Mouse (Mus musculus) limb, embryonic 11.5 days (tissue): ENCODE data around the gene Sap25. TPM values are rescaled to one million over a fixed set of nuclear protein-coding genes. Genes with fewer than 3 reads are reported as not detected.

Source experiments
- ATAC-seq: fragments of 200-750 bp; cut with Nextera tagmentation; 2 replicates; pipeline ENCODE4 v1.8.0; 2017; ENCODE audit warnings: low read depth; ENCODE audit not compliant: insufficient number of reproducible peaks, low FRiP score, low TSS enrichment
- DNase-seq: peaks from one replicate; pipeline ENCODE4 v3.0.0-alpha.2; 2015; ENCODE audit warnings: low spot score
- H3K27ac ChIP-seq: fragments of 300-500 bp; sonication (generic); replicated peaks from 2 replicates; pipeline ENCODE4 v1.5.1; 2014; ENCODE audit warnings: low read depth, mild to moderate bottlenecking, low read length
- H3K27me3 ChIP-seq: fragments of 300-500 bp; sonication (generic); 2 replicates; pipeline ENCODE4 v1.6.1; 2014; ENCODE audit warnings: mild to moderate bottlenecking, low read length, mixed read lengths; ENCODE audit not compliant: control insufficient read depth, insufficient read depth
- H3K36me3 ChIP-seq: fragments of 300-500 bp; sonication (generic); 2 replicates; pipeline ENCODE4 v1.6.1; 2014; ENCODE audit warnings: mild to moderate bottlenecking, low read length, moderate library complexity, mixed read lengths; ENCODE audit not compliant: control insufficient read depth, insufficient read depth
- H3K4me1 ChIP-seq: fragments of 300-500 bp; sonication (generic); 2 replicates; pipeline ENCODE4 v1.6.1; 2014; ENCODE audit warnings: low read length, mixed read lengths; ENCODE audit not compliant: control insufficient read depth, insufficient read depth
- H3K4me2 ChIP-seq: fragments of 300-500 bp; sonication (generic); 2 replicates; pipeline ENCODE4 v1.6.1; 2014; ENCODE audit warnings: low read depth, mild to moderate bottlenecking, moderate library complexity; ENCODE audit not compliant: severe bottlenecking
- H3K4me3 ChIP-seq: fragments of 300-500 bp; sonication (generic); 2 replicates; pipeline ENCODE4 v1.5.1; 2014; ENCODE audit warnings: low read depth, low read length
- H3K9ac ChIP-seq: fragments of 300-500 bp; sonication (generic); 2 replicates; pipeline ENCODE4 v1.6.1; 2014; ENCODE audit warnings: mild to moderate bottlenecking, low read length
- H3K9me3 ChIP-seq: fragments of 300-500 bp; sonication (generic); 2 replicates; pipeline ENCODE4 v1.6.1; 2016; ENCODE audit warnings: low read length; ENCODE audit not compliant: control insufficient read depth
- WGBS: fragments of 180-500 bp; shearing (Covaris S2); extraction: QIAGEN DNeasy Blood & Tissue Kit; methylation state at CpG from one replicate; pipeline ENCODE4 v1.1.7; 2014; 5-methylcytosine and 5-hydroxymethylcytosine counted together
- polyA plus RNA-seq: library from polyadenylated mRNA; unstranded; fragments of >200 nt; fragmentation: Nextera tagmentation; extraction: Ambion mirVana; gene quantifications from 2 replicates; pipeline ENCODE4 v1.2.1, GENCODE M21; 2014

The Sap25 gene
- polyA plus RNA-seq, 1 experiment from 2014 or later: 8.2 TPM

DNA sequence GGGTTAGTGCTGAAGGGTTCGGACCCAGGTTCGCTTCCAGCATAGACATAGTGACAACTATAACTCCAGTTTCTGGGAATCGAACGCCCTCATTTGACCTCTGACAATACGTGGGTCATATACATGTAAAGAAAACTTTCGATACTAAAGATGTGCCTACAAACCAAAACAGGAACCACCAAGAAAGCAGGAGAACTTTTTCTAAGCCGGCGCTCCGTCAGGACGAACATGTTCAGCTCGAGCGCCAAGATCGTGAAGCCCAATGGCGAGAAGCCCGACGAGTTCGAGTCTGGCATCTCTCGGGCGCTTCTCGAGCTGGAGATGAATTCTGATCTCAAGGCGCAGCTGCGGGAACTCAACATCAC is 39.8 kb upstream of the Sap25 start:
- peak overlapping the region; percentile 38 for H3K9ac ChIP-seq
- no peaks in the 10 kb centered on the region for H3K27me3 ChIP-seq
- under 1% methylated on average over 22 of the region's 22 CpGs for WGBS
- H3K9me3 ChIP-seq: no peaks in the 10 kb centered on the region
- ATAC-seq (no peak), DNase-seq (peak; percentile 62)
- no peak overlapping the region for H3K27ac ChIP-seq
- peaks cover 17% of the 10 kb centered on the region for H3K4me1 ChIP-seq
- H3K4me3 ChIP-seq: peak overlapping the region; percentile 60
- H3K4me2 ChIP-seq: peak overlapping the region; percentile 96
- peaks cover 3% of the 10 kb centered on the region; the same call in 1 of the 2 replicates for H3K36me3 ChIP-seq

DNA sequence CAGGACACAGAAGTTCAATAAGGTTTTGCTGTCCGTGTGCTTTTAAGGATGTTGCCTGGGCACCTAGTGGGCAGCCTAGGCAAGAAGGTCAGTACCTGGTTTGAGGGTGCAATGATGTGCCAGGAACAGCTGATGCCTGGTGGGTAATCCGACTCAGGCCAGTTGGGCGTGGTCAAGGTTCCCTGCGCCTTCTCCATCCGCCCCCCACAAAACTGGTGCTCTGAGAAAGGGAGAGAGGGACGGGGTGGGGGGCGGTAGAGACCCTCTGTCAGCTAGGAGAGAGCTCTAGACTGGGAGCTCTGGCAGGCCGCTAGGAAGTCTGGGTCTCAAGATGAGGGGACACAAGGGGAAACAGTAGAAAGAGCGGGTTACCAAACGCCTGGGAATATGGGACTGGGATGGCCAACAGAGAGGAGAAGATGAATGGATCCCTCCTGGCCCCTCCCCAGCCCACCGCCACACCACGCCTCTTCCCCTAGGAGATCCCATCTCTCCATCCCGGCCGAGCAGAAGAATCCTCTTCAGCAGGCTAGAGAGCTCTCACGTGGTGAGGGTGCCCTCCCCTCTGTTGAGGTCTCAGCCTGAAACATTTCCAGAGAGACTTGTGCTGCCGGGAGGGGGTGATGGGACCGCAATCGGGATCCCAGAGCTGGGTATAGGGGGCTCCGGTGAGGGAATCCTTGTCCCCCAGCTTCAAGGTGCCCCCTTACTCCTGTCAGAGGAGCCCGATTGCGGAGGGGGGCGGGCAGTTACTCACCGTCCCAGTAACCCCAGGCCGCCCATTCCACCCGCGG is 33.1 kb upstream of the Sap25 start:
- Histone ChIP-seq H3K4me3 (peak overlapping the region; percentile 21), H3K9me3 (no peaks in the 10 kb centered on the region), H3K36me3 (peaks cover 6% of the 10 kb centered on the region; the same call in 1 of the 2 replicates), H3K4me1 (peaks cover 45% of the 10 kb centered on the region), H3K27me3 (no peaks in the 10 kb centered on the region), H3K27ac (no peak overlapping the region), H3K4me2 (peak overlapping the region; percentile 57), H3K9ac (peak overlapping the region; percentile 50)
- DNase-seq (no peak), ATAC-seq (no peak)
- 19% methylated on average over 26 of the region's 26 CpGs for WGBS

DNA sequence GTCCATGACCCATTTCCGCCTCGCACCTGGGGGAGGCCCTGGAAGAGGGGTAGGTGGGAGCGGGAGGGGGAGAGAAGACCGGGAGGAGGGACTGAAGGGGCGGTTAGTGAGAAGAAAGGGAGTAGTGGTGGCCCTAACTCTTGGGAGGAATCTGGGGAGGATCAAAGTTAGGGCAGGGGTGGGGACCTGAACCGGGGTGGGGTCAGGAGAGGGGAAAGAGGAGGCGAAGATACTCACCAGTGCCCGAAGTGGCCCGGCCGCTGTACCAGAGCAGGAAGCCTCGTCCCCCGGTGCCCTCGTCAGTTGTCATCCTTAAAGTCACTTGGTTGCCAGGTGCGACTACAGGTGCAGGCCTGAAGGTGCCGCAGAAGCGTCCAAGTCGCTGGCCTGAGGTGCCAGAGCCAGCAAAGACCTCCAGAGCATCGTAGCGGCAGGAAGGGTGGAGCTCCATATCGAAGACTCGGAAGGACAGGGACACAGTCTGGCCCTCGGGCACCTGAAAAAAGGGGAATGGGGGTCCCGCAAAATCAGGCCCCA is 32.4 kb upstream of the Sap25 start:
- H3K4me2 ChIP-seq: peak overlapping the region; percentile 57
- ATAC-seq: no peak
- H3K4me3 ChIP-seq: peak overlapping the region; percentile 21
- no peaks in the 10 kb centered on the region for H3K27me3 ChIP-seq
- no peak for DNase-seq
- no peak overlapping the region for H3K27ac ChIP-seq
- no peaks in the 10 kb centered on the region for H3K9me3 ChIP-seq
- peaks cover 49% of the 10 kb centered on the region for H3K4me1 ChIP-seq
- H3K9ac ChIP-seq: peak overlapping the region; percentile 50
- 9% methylated on average over 23 of the region's 23 CpGs for WGBS
- peaks cover 6% of the 10 kb centered on the region; the same call in 1 of the 2 replicates for H3K36me3 ChIP-seq

DNA sequence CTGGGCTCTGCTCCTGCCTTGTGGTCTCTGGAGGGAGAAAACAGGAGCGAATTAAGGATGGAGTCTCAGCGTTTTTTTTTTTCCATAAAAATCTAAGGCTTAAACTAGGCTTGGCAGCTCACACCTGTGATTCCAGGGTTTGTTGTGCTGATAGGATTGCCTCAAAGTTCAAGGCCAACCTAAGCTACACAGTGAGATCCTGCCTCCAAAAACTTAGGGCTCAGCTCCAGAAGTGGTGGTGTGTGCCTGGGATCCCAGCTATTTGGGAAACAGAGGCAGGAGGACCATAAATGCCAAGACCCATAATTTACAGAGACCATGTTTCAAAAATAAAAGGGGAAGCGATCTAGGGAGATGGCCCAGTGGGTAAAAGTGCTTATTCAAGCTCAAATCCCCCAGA is 31.8 kb upstream of the Sap25 start:
- peak overlapping the region; percentile 30; the same call in 1 of the 2 replicates for H3K4me3 ChIP-seq
- DNase-seq (no peak), ATAC-seq (no peak)
- H3K9ac ChIP-seq: peak overlapping the region; percentile 50; the same call in 1 of the 2 replicates
- peak overlapping the region; percentile 30; the same call in 1 of the 2 replicates for H3K27ac ChIP-seq
- H3K4me2 ChIP-seq: peak overlapping the region; percentile 57
- H3K36me3 ChIP-seq: peaks cover 6% of the 10 kb centered on the region; the same call in 1 of the 2 replicates
- no peaks in the 10 kb centered on the region for H3K27me3 ChIP-seq
- 42% methylated on average over 3 of the region's 3 CpGs for WGBS
- peaks cover 50% of the 10 kb centered on the region for H3K4me1 ChIP-seq
- H3K9me3 ChIP-seq: no peaks in the 10 kb centered on the region

DNA sequence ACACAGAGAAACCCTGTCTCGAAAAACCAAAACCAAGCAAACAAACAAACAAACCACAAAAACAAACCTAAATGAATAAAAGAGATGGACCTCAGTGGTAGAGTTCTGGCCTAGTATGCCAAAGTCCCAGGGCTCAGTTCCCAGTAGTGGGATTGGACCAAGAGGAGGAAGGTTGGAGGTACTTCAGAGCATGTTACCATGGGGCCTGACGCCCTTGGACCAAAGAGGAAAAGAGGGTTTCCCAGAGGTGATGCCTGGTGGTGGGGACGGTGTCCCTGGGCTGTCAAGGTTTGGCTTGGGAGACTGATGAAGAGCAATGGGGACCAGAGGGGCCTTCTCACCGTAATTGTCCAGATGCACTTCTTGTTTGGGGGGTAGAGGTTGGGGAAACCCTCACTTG is 31.1 kb upstream of the Sap25 start:
- H3K27ac ChIP-seq: peak overlapping the region; percentile 97
- H3K9ac ChIP-seq: peak overlapping the region; percentile 49; the same call in 1 of the 2 replicates
- ATAC-seq (no peak), DNase-seq (no peak)
- H3K4me2 ChIP-seq: peak overlapping the region; percentile 57
- H3K36me3 ChIP-seq: peaks cover 6% of the 10 kb centered on the region; the same call in 1 of the 2 replicates
- peak overlapping the region; percentile 30 for H3K4me3 ChIP-seq
- peaks cover 50% of the 10 kb centered on the region for H3K4me1 ChIP-seq
- H3K27me3 ChIP-seq: no peaks in the 10 kb centered on the region
- 39% methylated on average over 4 of the region's 4 CpGs for WGBS
- no peaks in the 10 kb centered on the region for H3K9me3 ChIP-seq

DNA sequence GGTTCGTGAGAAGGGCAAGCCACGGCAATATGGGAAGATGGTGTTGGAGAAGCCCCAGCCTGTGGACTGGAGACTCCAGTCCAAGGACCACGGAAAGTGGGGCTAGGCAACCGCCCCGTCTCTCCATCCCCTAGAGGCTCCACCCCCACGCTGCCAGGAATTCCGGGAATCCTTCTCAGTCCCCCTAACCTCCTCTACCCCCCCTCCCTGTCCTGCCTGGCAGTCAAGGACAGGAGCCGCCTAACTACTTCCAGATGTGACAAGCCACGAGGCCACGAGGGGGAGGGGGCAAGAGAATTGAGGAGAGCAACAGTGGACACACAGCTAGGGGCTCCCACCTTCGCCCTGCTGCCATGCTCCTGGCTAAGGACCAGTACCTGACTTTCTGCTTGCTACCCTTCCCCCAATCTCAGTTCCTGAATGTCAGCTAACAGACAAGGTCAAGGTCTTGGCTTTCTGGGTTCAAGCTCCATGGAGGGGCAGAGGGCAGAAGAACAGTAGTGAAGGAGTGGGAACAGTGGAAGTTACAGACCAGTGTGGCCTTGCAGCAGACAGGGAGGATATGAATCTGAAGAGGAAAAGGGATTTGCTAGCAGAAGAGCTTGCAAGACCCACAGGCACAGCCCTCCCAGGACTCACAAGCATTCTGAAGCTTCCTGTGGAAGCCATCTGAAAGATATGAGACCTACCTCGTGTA is 30.4 kb upstream of the Sap25 start:
- WGBS: under 1% methylated on average over 12 of the region's 12 CpGs
- H3K4me1 ChIP-seq: peaks cover 50% of the 10 kb centered on the region
- peak overlapping the region; percentile 49 for H3K9ac ChIP-seq
- ATAC-seq (peak; percentile 86), DNase-seq (peak; percentile 97)
- H3K4me3 ChIP-seq: peak overlapping the region; percentile 30
- H3K9me3 ChIP-seq: no peaks in the 10 kb centered on the region
- peak overlapping the region; percentile 97 for H3K27ac ChIP-seq
- no peaks in the 10 kb centered on the region for H3K27me3 ChIP-seq
- peak overlapping the region; percentile 57 for H3K4me2 ChIP-seq
- peaks cover 3% of the 10 kb centered on the region; the same call in 1 of the 2 replicates for H3K36me3 ChIP-seq

DNA sequence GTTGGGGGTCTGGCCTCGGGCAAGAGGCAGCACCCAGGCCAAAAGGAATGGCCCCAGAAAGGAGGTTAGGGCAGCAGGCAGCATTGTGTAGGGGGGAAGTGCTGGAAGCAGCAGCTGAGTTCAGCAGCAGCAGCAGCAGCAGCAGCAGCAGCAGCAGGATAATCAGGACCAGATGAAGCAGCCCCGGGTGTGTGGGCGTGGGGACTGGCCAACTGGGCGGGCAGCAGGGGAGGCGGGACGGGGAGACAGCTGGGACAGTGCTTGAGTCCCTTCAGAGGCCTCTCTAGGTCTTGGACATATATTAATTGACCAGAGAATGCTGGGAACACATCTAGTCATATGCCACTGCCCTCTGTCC is 29.9 kb upstream of the Sap25 start:
- peaks cover 3% of the 10 kb centered on the region; the same call in 1 of the 2 replicates for H3K36me3 ChIP-seq
- peak; percentile 28 for ATAC-seq

DNA sequence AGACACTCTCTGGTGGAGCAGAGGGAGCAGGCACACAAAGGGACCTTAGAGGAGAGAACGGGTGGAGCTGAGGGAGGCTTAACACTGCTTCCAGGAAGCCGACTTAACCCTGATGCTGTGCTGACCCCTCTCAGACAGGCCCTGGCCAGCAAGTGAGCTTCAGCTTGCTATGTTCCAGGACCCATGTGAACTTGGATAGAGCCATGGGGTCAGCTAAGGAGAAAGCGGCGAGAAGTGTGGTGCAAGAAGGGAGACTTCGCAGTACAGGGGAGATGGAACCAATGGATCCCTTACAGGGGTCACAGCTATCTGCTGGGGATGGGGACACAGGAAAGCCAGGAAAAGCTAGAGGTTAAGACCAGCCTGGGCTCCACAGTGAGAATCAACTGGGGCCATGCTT is 28.1 kb upstream of the Sap25 start:
- Histone ChIP-seq H3K9me3 (no peaks in the 10 kb centered on the region), H3K9ac (peak overlapping the region; percentile 41), H3K27ac (peak overlapping the region; percentile 97; the same call in 1 of the 2 replicates), H3K4me2 (no peak overlapping the region), H3K36me3 (no peaks in the 10 kb centered on the region), H3K27me3 (no peaks in the 10 kb centered on the region), H3K4me3 (no peak overlapping the region), H3K4me1 (peaks cover 46% of the 10 kb centered on the region)
- DNase-seq (no peak), ATAC-seq (no peak)
- 72% methylated on average over 5 of the region's 5 CpGs for WGBS

More for the DNA sequence above, 29.9 kb upstream of the Sap25 start:
- Histone ChIP-seq H3K27me3 (no peaks in the 10 kb centered on the region), H3K4me2 (peak overlapping the region; percentile 57), H3K9me3 (no peaks in the 10 kb centered on the region), H3K4me3 (peak overlapping the region; percentile 30), H3K27ac (peak overlapping the region; percentile 97), H3K9ac (peak overlapping the region; percentile 49), H3K4me1 (peaks cover 50% of the 10 kb centered on the region)
- DNase-seq: peak; percentile 92
- WGBS: 0% methylated on average over 6 of the region's 6 CpGs
